Mouse (Mus musculus) megakaryocyte progenitor cell, adult 5-6 weeks (primary cell): ENCODE measurements around the gene Trpv4. TPM values are rescaled to one million over a fixed set of nuclear protein-coding genes. Genes with fewer than 3 reads are reported as not detected.

Experiments
- ATAC-seq: replicated peaks from 2 replicates; pipeline ENCODE4 v1.8.0; 2016; ENCODE audit warnings: mild to moderate bottlenecking, moderate TSS enrichment, inconsistent platforms; ENCODE audit not compliant: poor library complexity
- total RNA-seq, 2 experiments: library from RNA; stranded (forward) in 1 of 2; stranded (reverse) in 1 of 2; fragments of 157-497, 149-512 nt in 1 of 2; fragments of 200-1000 nt in 1 of 2; gene quantifications; 2 replicates each; pipeline versions ENCODE4 v1.2.3 to v1.2.4; 2015 to 2017

Gene Trpv4
- total RNA-seq, 2 experiments from 2014 or later = 0.25 TPM; not detected in 1

DNA sequence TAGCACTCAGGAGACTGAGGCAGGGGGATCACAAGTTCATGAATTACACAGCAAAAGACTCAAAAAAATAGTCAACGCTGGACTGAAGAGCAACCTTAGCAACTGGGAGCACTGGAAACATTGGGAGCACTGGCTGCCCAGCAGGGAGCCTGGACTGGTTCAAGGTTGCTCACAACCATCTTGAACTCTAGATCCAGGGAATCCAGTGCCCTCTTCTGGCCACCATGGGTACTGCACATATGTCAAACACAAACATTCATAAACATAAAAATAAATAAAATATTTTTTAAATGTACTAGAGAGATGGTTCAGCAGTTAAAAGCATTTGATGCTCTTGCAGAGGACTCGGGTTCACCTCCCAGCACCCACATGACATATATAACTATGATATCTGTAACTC is 26.9 kb downstream of the Trpv4 start:
- peak; percentile 61 for ATAC-seq

- peak; percentile 55; the same call in 1 of the 2 replicates for ATAC-seq
Observed at GRCm38 (mm10) chr5:114625590-114625989, 32.6 kb downstream of the Trpv4 start.

- peak; percentile 85 for ATAC-seq
Observed at GRCm38 (mm10) chr5:114620305-114620704, 37.9 kb downstream of the Trpv4 start.

DNA sequence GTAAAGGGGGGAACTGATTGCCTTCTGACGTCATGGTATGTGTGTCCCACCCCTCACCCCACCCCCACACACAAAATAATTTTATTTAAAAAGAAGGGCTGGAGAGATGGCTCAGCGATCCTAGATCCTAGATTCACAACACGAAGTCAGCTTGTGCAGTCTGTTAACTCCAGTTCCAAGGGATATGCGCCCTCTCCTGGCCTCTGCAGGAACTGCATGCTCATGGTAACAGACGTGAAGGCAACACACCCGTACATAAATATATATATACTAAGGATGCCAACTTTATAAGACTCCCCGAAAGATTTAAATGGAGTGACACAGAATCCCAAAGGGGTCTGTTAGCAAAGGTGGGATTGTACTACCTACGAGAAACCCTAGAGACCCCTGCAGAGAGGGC is 39.4 kb downstream of the Trpv4 start:
- peak; percentile 65 for ATAC-seq

DNA sequence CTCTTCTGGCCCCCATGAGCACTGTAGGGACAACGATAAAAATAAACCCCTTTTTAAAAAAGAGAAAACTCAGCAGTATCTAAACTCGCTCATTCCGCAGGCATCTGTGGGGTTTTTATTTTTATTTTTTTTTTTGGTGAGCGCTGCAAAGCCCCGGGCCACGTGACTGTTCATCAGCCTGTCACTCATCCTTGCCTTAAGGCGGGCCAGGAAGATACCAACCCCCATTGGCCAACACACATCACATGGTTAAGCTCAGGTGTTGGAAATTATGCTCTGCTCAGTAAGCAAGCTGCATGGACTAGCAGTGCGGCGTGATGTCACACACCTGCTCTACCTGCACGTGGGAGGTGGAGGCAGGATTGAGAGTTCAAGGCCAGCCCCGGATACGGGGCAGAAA is 40.4 kb downstream of the Trpv4 start:
- ATAC-seq = no peak

- no peak for ATAC-seq
Observed at GRCm38 (mm10) chr5:114616336-114617061, 41.7 kb downstream of the Trpv4 start.

GRCm38 (mm10) chr5:114614863-114615262 is 43.4 kb downstream of the Trpv4 start:
- peak; percentile 64 for ATAC-seq

- ATAC-seq = no peak
Observed at GRCm38 (mm10) chr5:114611968-114612608, 46.1 kb downstream of the Trpv4 start.

- ATAC-seq = no peak
Observed at GRCm38 (mm10) chr5:114611256-114611655, 47.0 kb downstream of the Trpv4 start.

GRCm38 (mm10) chr5:114608516-114608915 is 49.7 kb downstream of the Trpv4 start:
- ATAC-seq = peak; percentile 68

DNA sequence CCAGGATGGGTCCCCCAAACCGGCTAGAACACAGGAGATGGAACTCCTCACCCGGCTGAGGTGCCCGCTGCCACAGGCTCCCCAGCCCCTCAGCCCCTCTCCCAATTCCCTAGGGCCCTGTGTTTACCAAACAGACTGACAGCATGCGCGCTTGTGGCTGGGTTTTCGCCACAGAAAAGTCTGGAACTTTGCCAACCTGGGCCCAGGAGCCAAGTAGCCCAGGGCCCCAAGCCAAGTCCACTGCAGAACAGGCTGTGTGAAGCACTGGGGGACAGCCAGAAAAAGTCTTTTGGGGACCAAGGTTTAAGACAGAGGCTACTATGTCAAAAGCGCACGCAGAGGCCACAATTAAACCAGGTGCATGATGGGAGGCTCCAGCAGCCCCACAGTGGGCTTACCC is 50.6 kb downstream of the Trpv4 start:
- ATAC-seq = no peak

- ATAC-seq = no peak
Observed at GRCm38 (mm10) chr5:114605981-114606380, 52.2 kb downstream of the Trpv4 start.

DNA sequence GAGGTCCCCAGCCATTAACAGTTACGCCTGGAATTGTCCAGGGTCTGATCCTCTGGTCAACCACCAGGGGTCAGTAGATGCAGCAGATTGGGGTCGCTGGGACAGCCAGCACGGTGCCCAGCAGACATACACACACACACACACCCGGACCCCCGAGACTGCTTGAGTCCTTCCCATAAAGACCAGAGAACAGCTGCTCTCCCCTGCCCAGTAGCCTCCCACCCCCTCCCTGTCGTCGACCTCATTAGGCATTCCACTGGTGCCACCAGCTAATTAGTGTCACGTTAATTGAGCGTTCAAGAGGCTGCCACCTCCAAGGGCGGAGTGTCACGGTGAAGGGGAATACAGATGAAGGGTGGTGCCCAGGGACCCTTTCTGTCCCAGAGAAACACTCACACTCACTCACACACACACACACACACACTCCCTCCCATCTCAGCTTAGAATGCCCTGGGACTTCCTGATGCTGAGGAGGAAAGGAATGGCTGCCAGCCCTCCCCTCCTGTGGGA is 53.4 kb downstream of the Trpv4 start:
- ATAC-seq = peak; percentile 42; the same call in 1 of the 2 replicates

GRCm38 (mm10) chr5:114603975-114604374 is 54.2 kb downstream of the Trpv4 start:
- ATAC-seq = no peak

GRCm38 (mm10) chr5:114602012-114602411 is 56.2 kb downstream of the Trpv4 start:
- no peak for ATAC-seq

DNA sequence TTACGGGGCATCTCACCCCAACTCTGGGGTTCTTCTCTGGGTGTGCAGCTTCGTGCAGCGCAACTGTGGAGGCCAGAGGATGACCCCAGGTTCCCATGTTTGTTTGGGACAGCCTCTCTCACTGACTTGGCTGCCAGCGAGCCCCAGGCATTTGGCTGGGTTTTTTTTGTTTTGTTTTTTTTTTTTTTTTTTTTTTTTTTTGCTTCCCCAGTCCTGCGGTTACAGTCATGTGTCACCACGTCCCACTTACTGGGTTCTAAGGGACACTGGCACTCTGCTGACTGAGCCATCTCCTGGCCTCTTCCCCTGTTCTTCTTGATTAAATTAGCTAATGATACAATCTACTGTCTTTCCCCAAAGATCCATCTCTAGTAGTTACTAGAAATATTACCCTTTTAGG is 60.6 kb downstream of the Trpv4 start:
- 0 out of 2 replicates have a peak, but pooled peaks have one; percentile 18 for ATAC-seq

GRCm38 (mm10) chr5:114597222-114597621 is 61.0 kb downstream of the Trpv4 start:
- 0 out of 2 replicates have a peak, but pooled peaks have one; percentile 9 for ATAC-seq

DNA sequence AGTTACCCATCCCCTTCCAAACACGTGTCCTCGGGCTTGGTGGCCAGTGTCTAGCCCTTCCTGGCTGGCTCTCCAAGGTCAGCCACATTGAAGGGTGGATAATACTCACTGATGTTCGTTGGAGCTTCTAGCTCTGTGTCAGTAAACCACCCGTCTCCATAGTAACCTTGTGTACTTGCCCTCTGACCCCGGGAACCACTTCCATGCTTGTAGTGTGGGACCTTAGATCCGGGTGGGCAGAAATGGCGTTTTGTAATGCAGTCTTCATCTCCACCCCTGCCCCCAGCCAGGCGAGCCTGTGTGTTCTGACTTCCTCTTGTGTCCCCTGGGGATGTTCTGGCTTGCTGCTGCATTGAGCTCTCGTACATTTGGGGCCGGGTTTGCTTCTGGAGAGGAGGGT is 61.6 kb downstream of the Trpv4 start:
- peak; percentile 61 for ATAC-seq

DNA sequence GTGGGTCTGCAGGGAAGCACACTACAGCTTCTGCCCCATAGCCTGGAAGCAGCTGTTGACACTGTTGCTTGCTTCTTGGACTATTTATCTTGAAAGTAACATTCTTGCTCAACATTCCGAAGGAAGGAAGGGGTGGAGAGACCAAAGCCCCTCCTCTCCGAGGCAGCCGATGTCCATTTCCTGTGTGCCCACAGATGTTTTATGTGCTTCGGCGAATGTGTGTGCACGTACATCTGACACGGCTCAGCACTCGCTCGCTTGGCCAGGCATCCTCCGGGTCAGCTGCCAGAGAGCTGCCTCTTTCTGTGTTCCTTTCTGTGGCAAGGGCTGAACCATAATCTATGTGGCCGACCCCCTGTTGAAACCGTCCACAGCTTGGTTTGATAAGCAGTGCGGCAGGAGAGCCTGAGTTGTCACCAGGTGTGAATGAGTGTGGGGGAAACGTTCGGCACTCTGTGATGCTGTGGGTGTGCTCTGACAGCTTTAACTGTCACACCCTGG is 63.4 kb downstream of the Trpv4 start:
- ATAC-seq = peak; percentile 62

GRCm38 (mm10) chr5:114593949-114594348 is 64.3 kb downstream of the Trpv4 start:
- no peak for ATAC-seq

DNA sequence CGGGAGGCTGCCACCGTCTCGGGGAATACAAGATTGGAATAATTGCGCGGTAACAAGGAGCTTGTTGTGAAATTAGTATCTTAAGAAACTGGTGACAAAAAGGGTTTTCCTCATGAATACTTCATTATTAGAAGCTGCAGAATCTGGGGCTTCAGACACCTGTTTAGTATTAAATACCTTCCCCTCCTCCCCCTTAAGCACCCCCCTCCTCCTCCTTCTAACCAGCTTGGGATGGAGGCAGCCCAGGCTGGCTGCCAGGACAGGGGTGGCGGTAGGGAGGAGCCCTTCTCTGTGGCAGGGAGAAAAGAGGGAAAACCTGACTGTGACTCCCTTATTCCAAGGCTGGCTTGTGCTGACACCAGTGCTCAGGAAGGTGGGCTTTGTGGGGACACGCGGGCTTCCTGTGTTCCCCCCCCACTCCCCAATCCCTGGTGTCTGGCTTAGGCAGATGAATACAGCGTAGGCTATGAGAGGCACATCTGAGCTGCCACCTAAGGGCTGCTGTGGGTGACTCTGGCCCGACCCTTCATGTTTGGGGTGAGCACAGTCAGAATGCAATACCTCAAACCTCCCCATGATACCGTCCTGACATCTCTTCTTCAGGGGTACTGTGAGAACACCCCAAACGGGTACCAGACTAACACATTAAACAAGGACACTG is 64.9 kb downstream of the Trpv4 start:
- no peak for ATAC-seq
